ENCODE assay signal across 21 mouse cellular contexts in the genomic region with DNA sequence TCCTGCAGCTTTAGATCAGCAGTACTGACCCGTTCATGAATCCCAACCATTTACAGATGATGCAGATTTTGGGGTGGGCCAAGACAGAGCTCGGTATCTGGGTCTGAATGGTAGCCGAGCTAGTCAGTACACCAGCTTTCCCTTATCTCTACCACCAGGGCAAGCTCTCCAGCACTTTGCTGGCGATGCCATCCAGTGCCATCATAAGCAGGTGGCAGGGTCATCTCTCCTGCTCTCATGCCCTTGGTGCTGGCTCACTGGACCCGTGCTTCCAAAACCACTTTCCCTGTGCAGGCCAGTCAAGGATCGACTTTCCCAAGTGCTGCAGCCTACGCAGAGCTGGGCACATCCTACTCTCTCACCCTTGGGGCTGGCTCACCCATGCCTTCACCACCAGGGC.
"Had no signal": no experiment of that assay in that cellular context is flagged by ENCODE, and none has a peak within 500 bp of the region (broad histone marks: within the 10 kb centered on the region; RNA-seq: fewer than 3 reads in every experiment).

No protein-coding gene starts in this region.

- H3K9ac ChIP-seq: liver, embryonic 15.5 days; liver, postnatal 0 days; lung, embryonic 15.5 days; midbrain, embryonic 15.5 days; neural tube, embryonic 13.5 days; neural tube, embryonic 15.5 days had no signal

- H3K27ac ChIP-seq: liver, embryonic 15.5 days; lung, embryonic 15.5 days; macrophage; midbrain, embryonic 15.5 days; neural tube, embryonic 13.5 days; neural tube, embryonic 15.5 days had no signal

- H3K4me1 ChIP-seq: liver, embryonic 15.5 days; lung, embryonic 15.5 days; midbrain, embryonic 15.5 days; neural tube, embryonic 13.5 days; neural tube, embryonic 15.5 days had no signal

- H3K4me2 ChIP-seq: liver, embryonic 15.5 days; lung, embryonic 15.5 days; midbrain, embryonic 11.5 days; midbrain, embryonic 15.5 days; neural tube, embryonic 13.5 days; neural tube, embryonic 15.5 days had no signal

- DNase-seq: liver, postnatal 0 days; lung, adult 2 months; lung, postnatal 14 days; lung, postnatal 36 days; retina, postnatal 1 day; right cerebral cortex, adult 18-20 months; right cerebral cortex, postnatal 25 days; right cerebral cortex, postnatal 4 days; spleen, adult 18-20 months; thymus, adult 18-20 months; thymus, postnatal 14 days; thymus, postnatal 36 days had no signal

- H3K4me3 ChIP-seq: liver, embryonic 15.5 days; lung, embryonic 15.5 days; midbrain, embryonic 15.5 days; myocyte; neural tube, embryonic 13.5 days; neural tube, embryonic 15.5 days had no signal

- H3K9me3 ChIP-seq: liver, embryonic 15.5 days; lung, embryonic 15.5 days; midbrain, embryonic 15.5 days; neural tube, embryonic 13.5 days; neural tube, embryonic 15.5 days had no signal

- ATAC-seq: liver, postnatal 0 days; lung, postnatal 0 days; midbrain, embryonic 15.5 days had no signal

- H3K36me3 ChIP-seq: liver, embryonic 15.5 days; lung, embryonic 15.5 days; midbrain, embryonic 15.5 days; neural tube, embryonic 13.5 days; neural tube, embryonic 15.5 days had no signal

- H3K27me3 ChIP-seq: liver, embryonic 15.5 days; lung, embryonic 15.5 days; midbrain, embryonic 15.5 days; neural tube, embryonic 13.5 days; neural tube, embryonic 15.5 days had no signal
